Mouse (Mus musculus): ENCODE data around the gene Lilra5.
"Not testable (repeated sequence)": the region's sequence is repeated elsewhere in the genome, so short reads cannot be mapped to it uniquely, and the experiment has no call there.

The Lilra5 gene

GRCm38 (mm10) chr7:4237454-4237853 is at the start of gene Lilra5:
TSS of gene Lilra5 (plus strand) at chr7:4237754.
- in situ Hi-C loops (cut with MboI, MseI), result no loop called here

GRCm38 (mm10) chr7:4207126-4207525 is 30.4 kb upstream of the Lilra5 start:
- in situ Hi-C loops (cut with MboI, MseI), result no loop called here

DNA sequence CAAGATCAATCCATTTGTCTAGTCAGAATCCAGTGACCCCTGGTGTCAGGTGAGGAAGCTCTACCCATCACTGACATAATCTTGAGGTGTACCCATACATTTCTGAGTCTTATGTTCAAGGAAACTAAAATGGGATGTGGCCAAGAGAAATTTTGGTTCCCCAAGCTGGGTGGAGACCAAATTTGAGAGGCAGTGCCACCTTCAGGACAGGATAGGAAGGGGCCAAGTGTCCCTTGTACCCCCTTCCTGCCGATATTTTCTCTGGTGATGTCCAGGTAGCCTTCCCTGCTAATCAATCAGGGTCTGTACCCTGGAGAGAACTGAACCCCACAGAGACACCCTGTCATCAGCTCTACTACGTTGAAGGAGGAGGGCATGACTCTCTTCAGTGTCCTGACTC is 28.9 kb upstream of the Lilra5 start:
- in situ Hi-C loops (cut with MboI, MseI), result no loop called here

- in situ Hi-C loops (cut with MboI, MseI), result not testable (repeated sequence)
These were observed 24.1 kb upstream of the Lilra5 start for GRCm38 (mm10) chr7:4213436-4213835.

DNA sequence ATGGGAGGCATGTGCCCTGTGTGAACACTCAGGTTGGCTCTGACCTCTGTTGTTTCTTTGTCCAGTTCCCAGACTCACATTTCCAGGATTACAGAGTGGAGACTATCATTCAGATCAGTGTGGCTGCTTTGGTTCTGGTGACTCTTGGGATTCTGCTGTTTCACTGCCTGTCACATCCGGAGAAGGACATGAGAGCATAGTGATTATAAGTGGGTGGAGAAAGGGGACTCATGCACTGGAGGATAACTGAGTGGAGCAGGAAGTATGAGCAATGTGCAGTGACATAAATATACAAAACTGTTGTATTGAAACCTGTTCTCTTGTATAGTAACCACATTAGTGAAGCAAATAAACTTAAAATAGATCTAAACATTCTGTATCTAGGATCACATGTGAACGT is 22.2 kb upstream of the Lilra5 start:
- in situ Hi-C loops (cut with MboI, MseI), result no loop called here

DNA sequence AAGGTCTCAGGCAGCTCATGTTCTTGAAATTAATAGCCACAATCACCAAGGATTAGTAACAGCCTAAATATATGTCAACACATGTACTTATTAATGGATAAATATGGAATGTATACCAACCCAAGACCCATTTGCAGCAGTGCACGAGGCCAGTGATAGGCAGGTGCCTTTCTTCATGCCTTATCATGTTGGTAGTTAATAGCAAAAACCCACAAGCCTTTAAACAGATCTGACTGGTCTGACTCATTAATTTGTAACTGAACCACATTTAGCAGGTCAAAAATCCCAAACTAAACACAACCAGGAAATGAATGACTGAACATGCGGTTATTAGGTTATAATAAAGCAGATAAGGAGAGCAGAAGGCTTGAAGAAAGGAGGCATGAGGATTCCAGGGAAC is 21.7 kb upstream of the Lilra5 start:
- in situ Hi-C loops (cut with MboI, MseI), result no loop called here

GRCm38 (mm10) chr7:4235536-4235935 is 2.0 kb upstream of the Lilra5 start:
- in situ Hi-C loops (cut with MboI, MseI), result no loop called here

GRCm38 (mm10) chr7:4239038-4239721 is 1.6 kb downstream of the Lilra5 start:
- in situ Hi-C loops (cut with MboI, MseI), result no loop called here

DNA sequence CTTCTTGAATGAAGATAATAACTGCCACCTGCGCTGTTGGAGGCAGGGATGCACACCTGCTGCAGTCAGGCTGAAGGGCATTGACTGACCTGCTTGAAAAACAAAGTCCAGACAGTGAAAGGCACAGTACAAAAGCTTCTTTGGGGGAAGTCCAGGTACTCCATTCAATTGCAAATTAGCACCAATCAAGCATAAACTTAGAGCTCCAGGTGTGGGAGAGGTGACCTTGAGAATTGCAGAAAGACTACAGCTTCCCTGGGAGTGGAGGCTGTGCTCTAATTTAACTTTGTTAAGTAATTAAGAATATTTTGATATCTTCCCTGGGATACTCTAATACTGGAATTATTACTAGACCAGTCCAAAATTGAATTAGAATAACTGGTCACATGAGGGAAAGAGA is 13.7 kb downstream of the Lilra5 start:
- in situ Hi-C loops (cut with MboI, MseI), result not testable (repeated sequence)

- in situ Hi-C loops (cut with MboI, MseI), result not testable (repeated sequence)
These were observed 18.5 kb downstream of the Lilra5 start for GRCm38 (mm10) chr7:4256060-4256459.

DNA sequence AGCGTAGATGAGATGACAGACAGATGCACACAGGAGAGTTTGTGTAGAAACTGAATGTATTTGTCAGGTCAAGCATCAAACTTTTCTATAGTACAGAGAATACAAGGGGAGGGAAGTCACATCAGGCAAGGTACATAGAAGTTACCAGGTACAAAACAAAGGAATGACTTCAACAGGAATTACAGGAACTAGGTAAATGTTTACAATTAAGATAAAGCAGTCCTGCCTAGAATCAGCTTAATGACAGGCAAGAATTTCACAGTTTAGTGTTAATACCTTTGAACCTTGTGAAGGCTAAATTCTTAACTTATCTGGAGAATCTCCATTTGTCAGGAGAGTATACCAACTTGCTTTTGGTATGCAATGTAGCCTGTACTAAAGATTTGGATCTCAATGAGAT is 23.0 kb downstream of the Lilra5 start:
- in situ Hi-C loops (cut with MboI, MseI), result not testable (repeated sequence)

DNA sequence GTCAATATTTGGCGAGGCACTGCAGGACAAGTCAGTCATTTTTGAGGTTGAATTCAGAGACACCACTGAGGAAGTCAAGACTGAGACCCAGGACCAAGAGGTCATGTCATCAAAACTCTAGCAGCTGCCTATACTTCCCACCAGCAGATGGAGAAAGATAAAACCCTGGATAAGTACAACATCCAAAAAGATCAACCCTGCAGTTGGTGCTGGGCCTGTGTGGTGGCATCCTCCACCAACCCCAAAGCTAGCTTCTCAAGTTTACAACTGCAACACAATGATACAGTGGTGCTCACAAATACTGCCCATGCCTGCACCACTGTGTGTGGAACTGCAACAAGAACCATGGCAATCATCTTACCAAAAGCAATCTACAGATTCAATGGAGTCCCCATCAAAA is 34.6 kb downstream of the Lilra5 start:
- in situ Hi-C loops (cut with MboI, MseI), result not testable (repeated sequence)

- in situ Hi-C loops (cut with MboI, MseI), result not testable (repeated sequence)
These were observed 36.3 kb downstream of the Lilra5 start for GRCm38 (mm10) chr7:4273874-4274273.

GRCm38 (mm10) chr7:4275500-4275899 is 37.9 kb downstream of the Lilra5 start:
- in situ Hi-C loops (cut with MboI, MseI), result not testable (repeated sequence)

- in situ Hi-C loops (cut with MboI, MseI), result no loop called here
These were observed 55.1 kb downstream of the Lilra5 start for GRCm38 (mm10) chr7:4292638-4293037.
